Mouse (Mus musculus) midbrain, embryonic 11.5 days (tissue): ENCODE measurements at regions not wholly inside any gene's neighbourhood (a gene's known extent, or its start where the extent isn't known, plus 50 kb on each side); places are given as distances from the start of the nearest gene placed in this dataset.

Experiments used
- ATAC-seq: fragments of 200-750 bp; cut with Nextera tagmentation; 2 replicates; pipeline ENCODE4 v1.8.0; 2017; ENCODE audit warnings: moderate TSS enrichment, moderate library complexity; ENCODE audit not compliant: low FRiP score
- DNase-seq: peaks from one replicate; pipeline ENCODE4 v3.0.0; 2015; ENCODE audit warnings: low spot score; ENCODE audit errors: missing footprints
- H3K27ac ChIP-seq: fragments of 300-500 bp; sonication (generic); 2 replicates; pipeline ENCODE4 v1.5.1; 2014; ENCODE audit warnings: low read depth, low read length
- H3K27me3 ChIP-seq: fragments of 300-500 bp; sonication (generic); 2 replicates; pipeline ENCODE4 v1.6.1; 2014; ENCODE audit warnings: mild to moderate bottlenecking, low read length, moderate library complexity, mixed read lengths; ENCODE audit not compliant: control insufficient read depth, insufficient read depth
- H3K36me3 ChIP-seq: fragments of 300-500 bp; sonication (generic); 2 replicates; pipeline ENCODE4 v1.6.1; 2014; ENCODE audit warnings: mild to moderate bottlenecking, low read length, moderate library complexity, mixed read lengths; ENCODE audit not compliant: control insufficient read depth, insufficient read depth
- H3K4me1 ChIP-seq: fragments of 300-500 bp; sonication (generic); 2 replicates; pipeline ENCODE4 v1.6.1; 2014; ENCODE audit warnings: low read length; ENCODE audit not compliant: control insufficient read depth, insufficient read depth
- H3K4me2 ChIP-seq: fragments of 300-500 bp; sonication (generic); 2 replicates; pipeline ENCODE4 v1.6.1; 2014; ENCODE audit warnings: mild to moderate bottlenecking, moderate library complexity
- H3K4me3 ChIP-seq: fragments of 300-500 bp; sonication (generic); 2 replicates; pipeline ENCODE4 v1.5.1; 2014; ENCODE audit warnings: low read depth, low read length
- H3K9ac ChIP-seq: fragments of 300-500 bp; sonication (generic); 2 replicates; pipeline ENCODE4 v1.6.1; 2014; ENCODE audit warnings: low read length
- H3K9me3 ChIP-seq: fragments of 300-500 bp; sonication (generic); 2 replicates; pipeline ENCODE4 v1.6.1; 2016; ENCODE audit warnings: low read length; ENCODE audit not compliant: control insufficient read depth
- WGBS: fragments of 180-500 bp; shearing (Covaris S2); extraction: QIAGEN DNeasy Blood & Tissue Kit; methylation state at CpG from one replicate; pipeline ENCODE4 v1.1.7; 2014; 5-methylcytosine and 5-hydroxymethylcytosine counted together

- WGBS: 83% methylated on average over 1 of the region's 1 CpGs
- DNase-seq: no peak
- H3K27me3 ChIP-seq: no peaks in the 10 kb centered on the region
- no peak overlapping the region for H3K27ac ChIP-seq
- H3K9ac ChIP-seq: no peak overlapping the region
- no peaks in the 10 kb centered on the region for H3K9me3 ChIP-seq
- H3K4me1 ChIP-seq: no peaks in the 10 kb centered on the region
- no peak overlapping the region for H3K4me2 ChIP-seq
- H3K4me3 ChIP-seq: no peak overlapping the region
- ATAC-seq: no peak
- H3K36me3 ChIP-seq: no peaks in the 10 kb centered on the region
Measured at GRCm38 (mm10) chr10:83944158-83944557, 221.5 kb downstream of the 1500009L16Rik start.

GRCm38 (mm10) chr10:83944897-83945296 lies 222.2 kb downstream of the 1500009L16Rik start:
- ATAC-seq (no peak), DNase-seq (no peak)
- no peak overlapping the region for H3K27ac ChIP-seq
- H3K4me3 ChIP-seq: no peak overlapping the region
- H3K36me3 ChIP-seq: no peaks in the 10 kb centered on the region
- H3K27me3 ChIP-seq: no peaks in the 10 kb centered on the region
- no peak overlapping the region for H3K4me2 ChIP-seq
- 95% methylated on average over 10 of the region's 10 CpGs for WGBS
- H3K9ac ChIP-seq: no peak overlapping the region
- H3K9me3 ChIP-seq: no peaks in the 10 kb centered on the region
- H3K4me1 ChIP-seq: no peaks in the 10 kb centered on the region

DNA sequence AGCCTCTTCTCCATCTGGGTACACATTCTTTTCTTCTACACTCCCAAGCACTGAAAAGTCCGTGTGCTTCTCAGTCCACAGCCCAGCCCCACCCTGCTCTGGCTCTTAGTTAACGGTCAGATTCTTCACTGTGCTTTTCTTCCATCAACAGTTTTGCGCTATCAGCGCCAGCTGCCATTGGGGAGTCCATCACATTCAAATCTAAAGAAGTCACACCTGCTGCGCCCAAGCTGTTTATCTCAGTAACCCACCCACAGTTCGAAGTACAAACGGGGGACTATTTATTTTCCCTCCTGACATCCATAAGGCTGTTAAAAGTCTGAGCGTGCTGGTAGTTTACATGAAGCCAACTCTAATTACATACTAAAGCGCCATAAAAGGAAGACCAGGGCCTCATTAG lies 222.8 kb downstream of the 1500009L16Rik start:
- 95% methylated on average over 9 of the region's 9 CpGs for WGBS
- DNase-seq: no peak

GRCm38 (mm10) chr10:83946186-83947176 lies 223.8 kb downstream of the 1500009L16Rik start:
- DNase-seq (no peak), ATAC-seq (no peak)
- Histone ChIP-seq H3K36me3 (no peaks in the 10 kb centered on the region), H3K27ac (no peak overlapping the region), H3K4me1 (no peaks in the 10 kb centered on the region), H3K9me3 (no peaks in the 10 kb centered on the region), H3K4me3 (no peak overlapping the region), H3K27me3 (no peaks in the 10 kb centered on the region), H3K9ac (no peak overlapping the region), H3K4me2 (no peak overlapping the region)
- 85% methylated on average over 11 of the region's 11 CpGs for WGBS

More for the DNA sequence above, 222.8 kb downstream of the 1500009L16Rik start:
- Histone ChIP-seq H3K27me3 (no peaks in the 10 kb centered on the region), H3K27ac (no peak overlapping the region), H3K4me3 (no peak overlapping the region), H3K9ac (no peak overlapping the region), H3K4me1 (no peaks in the 10 kb centered on the region), H3K9me3 (no peaks in the 10 kb centered on the region), H3K4me2 (no peak overlapping the region), H3K36me3 (no peaks in the 10 kb centered on the region)
- no peak for ATAC-seq

DNA sequence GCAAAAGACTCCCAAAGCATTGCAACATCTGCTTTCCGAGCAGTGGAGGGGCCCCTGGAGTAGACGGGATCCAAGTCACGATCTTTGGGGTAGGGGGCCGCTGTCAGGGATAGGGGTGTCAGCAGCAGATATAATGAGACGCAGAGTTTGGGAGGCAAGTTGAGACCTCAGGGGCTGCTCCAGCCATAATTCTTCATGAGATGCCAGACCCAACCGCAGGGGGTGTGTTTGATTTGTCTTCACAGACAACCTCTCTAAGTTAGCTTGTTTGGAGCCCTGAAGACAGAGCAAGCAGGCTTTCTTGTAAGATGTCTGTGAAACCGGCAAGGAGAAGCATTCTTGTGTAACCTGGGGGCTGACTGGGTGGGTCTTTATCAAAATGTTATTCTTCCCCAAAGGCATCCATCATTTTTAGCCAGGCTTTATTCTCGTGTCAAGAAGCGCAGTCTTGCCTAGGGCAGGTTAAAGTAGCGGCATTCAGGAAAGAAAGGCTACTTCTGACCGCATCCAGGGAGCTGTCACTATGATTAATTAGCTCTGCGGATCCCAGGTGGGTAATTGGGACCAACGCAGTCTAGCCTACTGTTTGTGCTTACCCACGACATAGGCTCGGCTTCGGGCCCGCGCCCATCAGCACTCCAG lies 234.6 kb downstream of the 1500009L16Rik start:
- ATAC-seq (no peak), DNase-seq (no peak)
- H3K4me3 ChIP-seq: no peak overlapping the region

DNA sequence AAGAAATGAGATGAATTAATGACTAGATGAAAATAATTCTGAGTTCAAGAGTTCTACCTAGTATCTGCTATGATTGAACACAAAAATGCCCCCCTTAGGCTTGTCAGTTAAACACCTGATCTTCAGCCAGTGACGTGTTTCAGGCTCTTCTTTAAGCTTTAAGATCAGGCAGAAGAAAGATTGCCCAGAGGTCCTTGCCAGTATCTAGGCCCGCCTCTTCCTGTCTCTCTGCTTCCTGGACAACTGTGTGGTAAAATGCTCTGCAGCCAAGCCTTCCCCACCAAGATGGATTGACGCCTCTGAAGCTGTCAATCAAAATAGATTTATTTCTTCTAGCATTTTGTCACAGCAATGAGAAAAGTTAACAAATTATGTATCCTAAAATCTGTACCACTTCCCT lies 235.7 kb downstream of the 1500009L16Rik start:
- no peaks in the 10 kb centered on the region for H3K9me3 ChIP-seq
- H3K27me3 ChIP-seq: no peaks in the 10 kb centered on the region
- ATAC-seq (no peak), DNase-seq (no peak)
- H3K27ac ChIP-seq: no peak overlapping the region
- no peak overlapping the region for H3K4me2 ChIP-seq
- no peak overlapping the region for H3K9ac ChIP-seq
- 87% methylated on average over 3 of the region's 3 CpGs for WGBS
- H3K4me3 ChIP-seq: no peak overlapping the region
- H3K36me3 ChIP-seq: no peaks in the 10 kb centered on the region
- H3K4me1 ChIP-seq: no peaks in the 10 kb centered on the region; the same call in 1 of the 2 replicates

More for the DNA sequence above, 234.6 kb downstream of the 1500009L16Rik start:
- no peak overlapping the region for H3K27ac ChIP-seq
- H3K9me3 ChIP-seq: no peaks in the 10 kb centered on the region
- 82% methylated on average over 18 of the region's 18 CpGs for WGBS
- H3K4me1 ChIP-seq: no peaks in the 10 kb centered on the region; the same call in 1 of the 2 replicates
- H3K4me2 ChIP-seq: no peak overlapping the region
- no peaks in the 10 kb centered on the region for H3K36me3 ChIP-seq
- no peak overlapping the region for H3K9ac ChIP-seq
- H3K27me3 ChIP-seq: no peaks in the 10 kb centered on the region

DNA sequence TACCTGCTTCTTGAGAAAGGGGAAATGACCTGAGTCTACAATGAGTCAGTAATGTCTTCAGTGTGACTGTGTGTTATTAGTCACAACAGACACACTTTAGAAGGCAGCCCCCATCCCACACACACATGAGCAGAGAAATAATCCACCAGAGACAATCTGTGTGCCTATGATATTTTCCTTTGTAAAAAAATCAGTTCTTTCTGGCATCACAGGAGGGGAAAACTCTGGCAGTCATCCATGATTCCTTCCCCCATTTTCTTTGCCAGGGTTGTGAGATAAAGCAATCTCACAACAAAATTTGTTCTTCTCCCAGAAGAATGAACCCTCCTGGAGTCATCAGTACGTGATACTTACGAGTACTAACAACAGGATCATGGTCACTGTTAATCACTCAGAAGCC lies 236.2 kb downstream of the 1500009L16Rik start:
- no peak overlapping the region for H3K4me2 ChIP-seq
- no peaks in the 10 kb centered on the region; the same call in 1 of the 2 replicates for H3K4me1 ChIP-seq
- 94% methylated on average over 2 of the region's 2 CpGs for WGBS
- H3K9ac ChIP-seq: no peak overlapping the region
- H3K27me3 ChIP-seq: no peaks in the 10 kb centered on the region
- H3K27ac ChIP-seq: no peak overlapping the region
- DNase-seq: no peak
- no peaks in the 10 kb centered on the region for H3K36me3 ChIP-seq
- no peak for ATAC-seq
- H3K9me3 ChIP-seq: no peaks in the 10 kb centered on the region
- no peak overlapping the region for H3K4me3 ChIP-seq

DNA sequence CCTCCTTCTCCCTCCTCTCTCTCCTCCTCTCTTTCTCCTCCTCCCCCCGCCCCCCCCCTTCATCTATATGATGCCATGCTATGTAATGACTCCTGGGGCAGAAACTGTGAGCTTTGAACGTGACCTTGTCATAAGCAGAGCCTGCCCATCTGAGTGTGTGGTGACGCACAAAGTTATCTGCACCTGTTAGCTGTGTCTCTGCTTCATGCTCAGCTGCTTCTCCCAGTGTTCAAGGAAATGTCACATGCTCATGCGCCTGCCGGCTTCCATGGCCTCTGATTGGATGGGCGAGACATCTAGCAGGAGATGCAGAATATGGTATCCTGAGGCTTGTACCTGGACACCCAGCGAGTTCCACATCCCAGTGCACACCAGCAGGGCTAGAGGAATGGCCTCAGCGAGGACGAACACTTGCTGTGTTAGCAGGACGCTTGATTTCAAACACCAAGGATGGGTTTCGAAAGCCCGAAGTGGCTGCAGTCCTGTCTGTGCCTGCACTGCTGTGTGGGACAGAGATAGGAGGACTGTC lies 240.6 kb downstream of the 1500009L16Rik start:
- Histone ChIP-seq H3K4me2 (no peak overlapping the region), H3K27me3 (no peaks in the 10 kb centered on the region), H3K36me3 (no peaks in the 10 kb centered on the region), H3K27ac (no peak overlapping the region), H3K4me1 (peaks cover 12% of the 10 kb centered on the region), H3K9ac (no peak overlapping the region), H3K9me3 (no peaks in the 10 kb centered on the region), H3K4me3 (no peak overlapping the region)
- no peak for ATAC-seq
- peak; percentile 84 for DNase-seq
- WGBS: 79% methylated on average over 12 of the region's 12 CpGs
